Mouse (Mus musculus) lung, postnatal 0 days (tissue): ENCODE measurements around the gene St8sia1. TPM values are rescaled to one million over a fixed set of nuclear protein-coding genes. Genes with fewer than 3 reads are reported as not detected.

ENCODE experiments used
- ATAC-seq: fragments of 200-750 bp; cut with Nextera tagmentation; 2 replicates; pipeline ENCODE4 v1.8.0; 2017; ENCODE audit warnings: moderate library complexity
- DNase-seq: peaks from one replicate; pipeline ENCODE4 v3.0.0-alpha.2; 2016; ENCODE audit warnings: low spot score
- H3K27ac ChIP-seq: fragments of 300-500 bp; sonication (generic); 2 replicates; pipeline ENCODE4 v1.5.1; 2014; ENCODE audit warnings: antibody characterized with exemption, mild to moderate bottlenecking, low read length, mixed read lengths
- H3K27me3 ChIP-seq: fragments of 300-500 bp; sonication (generic); replicated peaks from 2 replicates; pipeline ENCODE4 v1.6.1; 2014; ENCODE audit warnings: low read length, mixed read lengths; ENCODE audit not compliant: insufficient read depth
- H3K36me3 ChIP-seq: fragments of 300-500 bp; sonication (generic); 2 replicates; pipeline ENCODE4 v1.6.1; 2014; ENCODE audit warnings: low read length, mixed read lengths; ENCODE audit not compliant: insufficient read depth
- H3K4me1 ChIP-seq: fragments of 300-500 bp; sonication (generic); 2 replicates; pipeline ENCODE4 v1.6.1; 2014; ENCODE audit warnings: antibody characterized with exemption, low read depth, low read length, mixed read lengths; ENCODE audit not compliant: insufficient read depth
- H3K4me2 ChIP-seq: fragments of 300-500 bp; sonication (generic); replicated peaks from 2 replicates; pipeline ENCODE4 v1.6.1; 2014; ENCODE audit warnings: low read depth, mild to moderate bottlenecking, low read length, moderate library complexity, mixed read lengths
- H3K4me3 ChIP-seq: fragments of 300-500 bp; sonication (generic); 2 replicates; pipeline ENCODE4 v1.5.1; 2014; ENCODE audit warnings: low read depth, low read length
- H3K9ac ChIP-seq: fragments of 300-500 bp; sonication (generic); replicated peaks from 2 replicates; pipeline ENCODE4 v1.6.1; 2014; ENCODE audit warnings: low read depth, mild to moderate bottlenecking
- H3K9me3 ChIP-seq: fragments of 300-500 bp; sonication (generic); 2 replicates; pipeline ENCODE4 v1.6.1; 2016; ENCODE audit warnings: low read length, mixed read lengths
- CTCF ChIP-seq: IDR thresholded peaks from 2 replicates; pipeline ENCODE4 v1.5.1; 2016; ENCODE audit warnings: antibody characterized with exemption, mild to moderate bottlenecking
- EP300 ChIP-seq: IDR thresholded peaks from 2 replicates; pipeline ENCODE4 v1.6.1; 2016; ENCODE audit warnings: antibody characterized with exemption, mild to moderate bottlenecking, control low read depth
- WGBS: fragments of 180-500 bp; shearing (Covaris S2); extraction: QIAGEN DNeasy Blood & Tissue Kit; methylation state at CpG from one replicate; pipeline ENCODE4 v1.1.7; 2014; 5-methylcytosine and 5-hydroxymethylcytosine counted together
- polyA plus RNA-seq: library from polyadenylated mRNA; unstranded; fragments of >200 nt; fragmentation: Nextera tagmentation; extraction: Ambion mirVana; gene quantifications from 2 replicates; pipeline ENCODE4 v1.2.1, GENCODE M21; 2015

St8sia1 gene
- polyA plus RNA-seq, 1 experiment from 2014 or later, result 0.11 TPM

- Histone ChIP-seq H3K4me2 (peak overlapping the region; percentile 65; the same call in 1 of the 2 replicates), H3K9me3 (no peaks in the 10 kb centered on the region), H3K27me3 (peaks cover 31% of the 10 kb centered on the region), H3K9ac (no peak overlapping the region), H3K4me1 (peaks cover 4% of the 10 kb centered on the region; the same call in 1 of the 2 replicates), H3K27ac (no peak overlapping the region), H3K4me3 (peak overlapping the region; percentile 38; the same call in 1 of the 2 replicates), H3K36me3 (no peaks in the 10 kb centered on the region)
- TF ChIP-seq CTCF (no peak), EP300 (no peak)
- ATAC-seq (no peak), DNase-seq (no peak)
- WGBS, result 25% methylated on average over 30 of the region's 30 CpGs
Measured at GRCm38 (mm10) chr6:142963480-142964075, 674 bp downstream of the St8sia1 start.

GRCm38 (mm10) chr6:142962881-142963280, 1.4 kb downstream of the St8sia1 start:
- H3K36me3 ChIP-seq, result no peaks in the 10 kb centered on the region
- WGBS, result 90% methylated on average over 14 of the region's 14 CpGs
- peaks cover 4% of the 10 kb centered on the region; the same call in 1 of the 2 replicates for H3K4me1 ChIP-seq
- H3K27me3 ChIP-seq, result peaks cover 31% of the 10 kb centered on the region
- no peak overlapping the region for H3K4me3 ChIP-seq
- H3K27ac ChIP-seq, result no peak overlapping the region
- no peak overlapping the region for H3K4me2 ChIP-seq
- DNase-seq (no peak), ATAC-seq (no peak)
- H3K9ac ChIP-seq, result no peak overlapping the region
- no peaks in the 10 kb centered on the region for H3K9me3 ChIP-seq
- no peak for TF ChIP-seq EP300

- Histone ChIP-seq H3K9me3 (no peaks in the 10 kb centered on the region), H3K4me2 (no peak overlapping the region), H3K36me3 (no peaks in the 10 kb centered on the region), H3K27ac (no peak overlapping the region), H3K9ac (no peak overlapping the region), H3K27me3 (peaks cover 31% of the 10 kb centered on the region), H3K4me3 (no peak overlapping the region), H3K4me1 (peaks cover 4% of the 10 kb centered on the region; the same call in 1 of the 2 replicates)
- TF ChIP-seq EP300 (no peak), CTCF (no peak)
- ATAC-seq (no peak), DNase-seq (no peak)
- WGBS, result 82% methylated on average over 10 of the region's 10 CpGs
Measured at GRCm38 (mm10) chr6:142962476-142962875, 1.8 kb downstream of the St8sia1 start.

GRCm38 (mm10) chr6:142961721-142962455, 2.4 kb downstream of the St8sia1 start:
- no peak overlapping the region for H3K4me2 ChIP-seq
- WGBS, result 75% methylated on average over 9 of the region's 9 CpGs

GRCm38 (mm10) chr6:142956556-142956955, 7.7 kb downstream of the St8sia1 start:
- H3K4me3 ChIP-seq, result no peak overlapping the region
- 86% methylated on average over 4 of the region's 4 CpGs for WGBS
- no peak for ATAC-seq
- H3K36me3 ChIP-seq, result no peaks in the 10 kb centered on the region
- DNase-seq, result no peak
- H3K4me1 ChIP-seq, result no peaks in the 10 kb centered on the region
- H3K27ac ChIP-seq, result no peak overlapping the region
- no peaks in the 10 kb centered on the region for H3K9me3 ChIP-seq
- TF ChIP-seq EP300 (no peak), CTCF (no peak)
- no peaks in the 10 kb centered on the region for H3K27me3 ChIP-seq
- no peak overlapping the region for H3K4me2 ChIP-seq
- no peak overlapping the region for H3K9ac ChIP-seq

More at GRCm38 (mm10) chr6:142961721-142962455, 2.4 kb downstream of the St8sia1 start:
- H3K9ac ChIP-seq, result no peak overlapping the region
- DNase-seq, result no peak
- H3K9me3 ChIP-seq, result no peaks in the 10 kb centered on the region
- no peaks in the 10 kb centered on the region for H3K36me3 ChIP-seq
- H3K4me3 ChIP-seq, result no peak overlapping the region
- no peak overlapping the region for H3K27ac ChIP-seq
- H3K4me1 ChIP-seq, result peaks cover 4% of the 10 kb centered on the region; the same call in 1 of the 2 replicates
- peaks cover 31% of the 10 kb centered on the region for H3K27me3 ChIP-seq
- no peak for TF ChIP-seq EP300
- no peak for TF ChIP-seq CTCF
- ATAC-seq, result no peak

GRCm38 (mm10) chr6:142955281-142955680, 9.0 kb downstream of the St8sia1 start:
- no peaks in the 10 kb centered on the region for H3K4me1 ChIP-seq
- WGBS, result 86% methylated on average over 3 of the region's 3 CpGs

More at GRCm38 (mm10) chr6:142955281-142955680, 9.0 kb downstream of the St8sia1 start:
- H3K9ac ChIP-seq, result no peak overlapping the region
- DNase-seq (no peak), ATAC-seq (no peak)
- no peaks in the 10 kb centered on the region for H3K9me3 ChIP-seq
- no peaks in the 10 kb centered on the region for H3K36me3 ChIP-seq
- TF ChIP-seq EP300 (no peak), CTCF (no peak)
- no peak overlapping the region for H3K4me3 ChIP-seq
- no peak overlapping the region for H3K4me2 ChIP-seq
- no peak overlapping the region for H3K27ac ChIP-seq
- H3K27me3 ChIP-seq, result no peaks in the 10 kb centered on the region
